Mouse (Mus musculus) lung, postnatal 4 days (tissue): ENCODE data around the gene Rag2.

Experiments used
- DNase-seq, 2 experiments: peaks; one replicate each; pipeline ENCODE4 v3.0.0; 2021

Rag2 gene

DNA sequence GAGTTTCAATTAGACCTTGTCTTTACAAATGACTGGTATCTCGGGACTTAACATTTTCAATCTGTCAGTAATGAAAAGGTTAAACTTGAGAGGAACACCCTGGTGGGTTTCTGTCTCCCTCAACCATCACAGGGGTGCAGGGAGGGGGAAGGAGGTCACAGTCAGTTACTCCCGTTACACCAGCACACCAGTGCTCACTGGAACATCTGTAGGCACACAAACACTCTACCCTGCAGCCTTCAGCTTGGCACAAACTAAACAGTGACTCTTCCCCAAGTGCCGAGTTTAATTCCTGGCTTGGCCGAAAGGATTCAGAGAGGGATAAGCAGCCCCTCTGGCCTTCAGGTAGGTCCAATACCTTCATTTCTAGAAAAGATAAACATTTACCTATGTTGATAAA is at the start of gene Rag2:
Gene Rag2 (plus strand): TSS at position 193 of the 400 bp plus-strand sequence.
- no peak for DNase-seq

- DNase-seq = no peak
Measured at GRCm38 (mm10) chr2:101577243-101577642, 47.3 kb upstream of the Rag2 start.

DNA sequence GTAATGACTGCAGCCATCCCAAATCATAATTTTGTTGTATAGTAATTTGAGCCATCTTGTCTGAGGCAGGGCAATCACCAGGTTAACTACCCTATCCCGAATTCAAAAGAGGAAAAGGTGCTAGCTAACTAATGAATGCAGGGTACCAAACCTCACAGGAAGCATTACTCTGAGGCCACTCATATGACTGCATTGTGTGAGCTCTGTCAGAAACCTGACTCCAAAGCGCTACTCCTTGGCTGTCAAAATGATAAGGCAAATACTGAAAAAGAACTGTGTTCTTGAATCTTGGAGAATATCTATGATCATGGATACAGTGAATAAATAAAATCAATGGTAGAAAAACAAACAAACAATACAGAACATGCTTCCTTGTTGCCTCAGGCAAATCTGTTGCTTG is 44.5 kb upstream of the Rag2 start:
- DNase-seq = no peak

DNA sequence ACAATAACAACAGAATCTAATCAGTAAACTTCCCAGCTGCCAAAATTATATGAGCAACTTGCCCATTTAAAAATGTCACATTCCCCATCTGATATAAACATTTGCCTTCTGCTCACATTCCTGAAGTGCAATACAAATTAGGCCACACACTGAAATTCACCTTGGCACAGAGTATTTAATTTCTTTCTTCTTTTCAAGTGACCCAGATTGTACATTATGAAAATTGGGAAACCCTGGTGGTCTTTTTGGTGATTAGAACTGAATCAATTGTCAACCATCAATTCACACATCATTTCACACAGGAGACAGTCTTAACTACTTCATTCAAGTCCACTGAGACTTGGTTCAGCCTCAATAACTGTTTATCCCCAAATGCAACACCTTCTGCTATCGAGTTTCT is 44.1 kb upstream of the Rag2 start:
- no peak for DNase-seq

- DNase-seq = no peak
Measured at GRCm38 (mm10) chr2:101580977-101581376, 43.5 kb upstream of the Rag2 start.

- DNase-seq = no peak
Measured at GRCm38 (mm10) chr2:101581418-101581817, 43.1 kb upstream of the Rag2 start.

- no peak for DNase-seq
Measured at GRCm38 (mm10) chr2:101591356-101591755, 33.2 kb upstream of the Rag2 start.

DNA sequence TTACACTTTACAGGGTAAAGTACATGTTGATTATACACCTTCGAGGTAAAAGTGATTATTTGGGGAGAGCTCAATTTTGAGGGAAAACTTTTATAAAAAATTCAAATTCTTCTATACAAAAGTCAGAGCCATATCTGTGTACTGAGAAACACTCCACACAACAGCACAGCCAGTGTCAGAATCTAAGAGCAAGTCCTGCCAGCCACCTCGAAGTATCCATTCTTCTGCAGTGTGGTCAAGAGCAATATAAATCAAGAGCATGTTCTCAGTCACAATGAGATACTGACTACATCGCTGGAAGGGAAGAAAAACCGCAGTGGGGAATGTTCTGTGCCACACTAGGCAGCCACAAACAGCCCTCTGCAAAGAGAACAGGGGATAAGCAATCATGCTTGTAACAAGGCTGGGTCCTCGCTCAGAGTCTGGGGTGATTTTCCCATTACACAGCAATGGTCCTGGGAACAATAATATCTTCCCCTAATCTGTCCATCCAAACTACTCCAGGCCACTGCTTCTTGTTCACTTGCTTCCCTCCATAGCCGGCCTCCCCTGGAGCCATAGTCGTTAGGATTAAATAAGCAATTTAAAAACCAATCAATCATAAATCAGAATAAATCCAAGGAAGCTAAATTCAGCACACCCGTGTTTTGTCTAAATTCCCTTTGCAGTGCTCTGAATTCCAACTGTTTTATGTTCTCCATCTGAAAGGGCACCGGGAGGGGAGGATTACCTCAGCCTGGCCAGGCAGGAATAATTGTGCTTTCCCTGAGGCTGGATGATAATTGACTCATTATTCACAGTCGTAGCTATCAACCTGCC is 32.3 kb upstream of the Rag2 start:
- DNase-seq = no peak

DNA sequence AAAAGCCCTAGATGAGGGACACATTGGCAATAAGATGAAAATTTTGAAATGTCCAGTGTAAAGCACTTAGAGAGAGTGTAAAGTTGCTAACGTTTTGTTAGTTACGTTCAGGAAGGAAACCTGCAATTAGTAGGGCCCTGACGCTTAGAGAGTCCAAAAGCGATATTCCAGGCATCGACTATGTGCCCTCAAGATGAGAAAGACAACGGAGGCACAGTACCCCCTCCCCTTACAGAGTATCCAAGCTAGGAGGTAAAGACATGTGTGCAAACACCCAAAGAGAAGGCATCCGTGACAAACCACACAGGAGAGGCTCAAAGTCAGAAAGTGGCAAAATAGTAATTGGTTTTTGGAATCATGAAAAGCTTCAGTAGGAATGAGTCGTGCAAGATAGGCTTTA is 31.6 kb upstream of the Rag2 start:
- no peak for DNase-seq

DNA sequence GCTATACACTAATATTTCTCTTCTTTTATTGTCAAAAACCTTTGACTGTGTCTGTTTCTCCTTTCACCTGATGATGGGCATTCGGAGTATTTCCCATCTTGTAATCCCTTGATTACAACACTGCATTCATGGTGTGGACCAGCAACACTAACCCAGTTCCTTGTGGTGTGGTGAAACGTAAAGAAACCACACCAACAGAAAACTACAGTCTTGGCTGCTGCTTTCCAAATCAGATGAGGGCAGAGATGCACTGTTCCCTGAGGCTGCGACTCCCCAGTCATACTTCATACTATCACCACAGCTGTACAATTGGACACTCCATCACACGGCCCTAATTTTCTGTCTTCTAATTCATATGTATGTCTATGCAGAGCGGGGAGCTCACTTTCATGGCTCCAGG is 29.8 kb upstream of the Rag2 start:
- DNase-seq = no peak

- no peak for DNase-seq
Measured at GRCm38 (mm10) chr2:101597186-101597585, 27.3 kb upstream of the Rag2 start.

GRCm38 (mm10) chr2:101598190-101599181 is 26.0 kb upstream of the Rag2 start:
- DNase-seq = no peak

- DNase-seq = peak in 1 of 2 experiments; percentile 8
Measured at GRCm38 (mm10) chr2:101600703-101601102, 23.8 kb upstream of the Rag2 start.

- DNase-seq = no peak
Measured at GRCm38 (mm10) chr2:101603099-101603498, 21.4 kb upstream of the Rag2 start.

DNA sequence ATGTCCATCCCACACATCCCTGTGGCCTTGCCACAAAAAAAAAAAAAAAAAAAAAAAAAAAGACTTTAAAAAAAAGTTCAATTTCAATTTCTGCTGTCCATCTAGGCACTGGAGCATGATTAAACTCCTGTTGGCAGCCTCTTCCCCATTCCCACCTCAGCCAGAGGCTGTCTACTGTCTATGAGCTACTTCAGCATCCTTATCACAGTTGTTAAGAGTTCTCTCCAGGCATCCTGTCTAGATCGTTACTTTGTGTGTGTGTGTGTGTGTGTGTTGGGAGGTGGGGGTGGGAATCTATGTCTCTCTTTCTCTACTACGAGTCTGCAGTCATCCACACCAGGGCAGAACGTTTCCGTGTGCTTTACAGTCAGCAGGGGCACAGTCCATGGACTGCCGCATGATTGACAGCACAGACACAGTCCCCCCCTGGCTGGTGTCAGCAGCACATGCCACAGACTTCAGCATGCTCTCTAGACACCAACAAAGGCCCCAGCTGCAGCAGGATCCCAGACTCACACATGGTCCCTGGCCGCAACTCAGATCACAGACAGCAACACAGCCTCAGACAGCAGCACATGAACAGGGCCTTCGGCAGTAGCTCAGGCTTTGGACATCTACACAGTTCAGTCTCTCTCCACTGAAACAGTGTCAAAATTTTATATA is 16.2 kb upstream of the Rag2 start:
- DNase-seq = no peak

- DNase-seq = no peak
Measured at GRCm38 (mm10) chr2:101610861-101611260, 13.7 kb upstream of the Rag2 start.

DNA sequence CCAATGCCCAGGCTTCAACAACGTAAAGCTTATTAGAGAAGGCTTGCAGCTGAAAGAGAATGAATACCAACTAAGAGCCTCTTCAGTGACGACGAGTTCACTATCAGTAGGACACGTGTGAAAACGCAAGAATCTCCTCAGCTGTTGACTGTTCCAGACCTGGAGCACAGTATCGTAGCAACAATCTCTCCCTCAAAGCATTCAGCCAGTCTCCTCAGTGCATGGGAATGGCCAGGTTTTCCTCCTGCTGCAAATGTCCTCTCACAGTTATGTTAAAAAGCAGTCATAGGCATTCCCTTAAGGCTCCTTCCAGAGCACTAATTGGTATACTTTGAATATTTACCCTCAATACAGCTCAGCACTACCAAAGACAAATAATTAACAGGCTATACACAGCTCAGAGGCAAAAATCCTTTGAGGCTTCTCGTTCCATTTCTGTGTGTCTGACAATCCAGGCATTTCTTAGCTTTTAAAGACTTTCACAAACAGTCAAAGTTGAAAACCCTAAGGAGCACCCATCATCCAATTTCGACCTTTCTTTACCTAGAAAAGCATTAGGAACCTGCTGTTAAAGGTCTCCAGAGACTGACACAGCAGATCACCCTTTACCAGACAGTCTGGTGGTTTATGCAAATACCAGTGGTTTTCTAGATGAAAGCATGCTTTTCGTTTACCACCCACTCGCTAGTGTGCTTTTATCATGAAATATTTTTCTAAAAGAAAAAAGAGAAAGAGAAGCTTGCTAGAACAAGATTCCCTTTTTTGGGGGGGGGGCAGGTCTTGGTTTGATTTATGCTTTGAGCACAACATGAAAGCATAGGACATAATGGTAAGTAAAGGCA is 8.8 kb upstream of the Rag2 start:
- no peak for DNase-seq

DNA sequence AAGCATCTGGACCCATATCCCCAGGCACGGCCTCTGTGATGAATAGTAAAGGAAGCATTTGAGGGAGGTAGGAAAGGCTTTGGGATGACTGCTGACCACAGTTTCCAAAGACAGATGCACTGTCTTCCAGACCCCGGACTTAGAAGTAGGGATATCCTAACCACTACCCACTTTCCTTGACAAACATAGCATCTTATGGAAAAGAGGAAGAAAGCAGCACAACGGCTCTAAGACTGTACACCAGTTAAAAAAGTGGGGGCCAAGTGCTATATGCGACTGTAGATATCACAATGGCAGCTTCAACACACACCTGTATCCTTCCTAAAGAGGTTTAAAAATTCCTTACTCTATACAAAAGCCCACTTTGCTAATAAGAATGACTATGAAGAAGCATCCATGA is 6.1 kb upstream of the Rag2 start:
- no peak for DNase-seq

GRCm38 (mm10) chr2:101620899-101621298 is 3.6 kb upstream of the Rag2 start:
- DNase-seq = no peak

GRCm38 (mm10) chr2:101621611-101622010 is 2.9 kb upstream of the Rag2 start:
- DNase-seq = no peak

DNA sequence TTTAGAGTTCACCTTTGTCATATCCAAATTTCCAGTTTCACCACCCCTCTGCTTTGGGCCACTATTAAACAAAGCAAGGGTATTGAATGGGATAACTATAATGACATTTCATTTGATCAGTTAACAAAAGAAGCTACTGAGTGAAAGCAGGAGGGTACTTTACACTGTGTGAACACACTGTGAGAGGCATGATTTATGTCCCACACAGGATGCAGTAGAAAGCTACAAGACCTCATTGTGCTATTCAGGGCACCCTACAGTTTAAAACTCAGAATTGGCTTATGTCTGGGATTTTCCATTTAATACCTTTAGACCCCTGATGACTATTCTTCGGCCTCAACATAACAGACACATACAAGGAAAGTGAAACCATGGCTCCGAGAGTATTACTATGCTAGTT is 1.5 kb upstream of the Rag2 start:
- DNase-seq = no peak

DNA sequence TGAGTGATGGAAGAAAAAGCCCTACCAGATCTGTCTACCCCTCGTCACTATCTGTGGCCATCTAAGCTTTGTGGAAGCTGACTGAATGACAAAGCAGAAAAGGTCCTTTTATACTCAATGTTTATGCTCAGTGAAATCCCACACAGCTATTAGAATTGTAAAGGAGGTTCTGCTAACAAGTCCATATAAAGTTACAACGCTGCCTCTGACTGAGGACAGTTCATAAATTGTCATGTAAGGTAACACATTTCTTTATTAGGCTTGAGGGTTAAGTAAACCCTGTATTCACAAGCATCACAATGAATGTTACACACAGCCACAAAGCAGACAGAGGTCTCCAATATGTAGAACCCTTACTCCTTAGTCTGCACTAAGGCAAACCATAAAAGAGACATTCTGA is 507 bp upstream of the Rag2 start:
- no peak for DNase-seq
